Mouse (Mus musculus): Measurements from ENCODE around the gene Rorb. TPM values are rescaled to one million over a fixed set of nuclear protein-coding genes. Genes with fewer than 3 reads are reported as not detected.

Gene Rorb
- total and polyA plus RNA-seq, 3 experiments = not detected

DNA sequence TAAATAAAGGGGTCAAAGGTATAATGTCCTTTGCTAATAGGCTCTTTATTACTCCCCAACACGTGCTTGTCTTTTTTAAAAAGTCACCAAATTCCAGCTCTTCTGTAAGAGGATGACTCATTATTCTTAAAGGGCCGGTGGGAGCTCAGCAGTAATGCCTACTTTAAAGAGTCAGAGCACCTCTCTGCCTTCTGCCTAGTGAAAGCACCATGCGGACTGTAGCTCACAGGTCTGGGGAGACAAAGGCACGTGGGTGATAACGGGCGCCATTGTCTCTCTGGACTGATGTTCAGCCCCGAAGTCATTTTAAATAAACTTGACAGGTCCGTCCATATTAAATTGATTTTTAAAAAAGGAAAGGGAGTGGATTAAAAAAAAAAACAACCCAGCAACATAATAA, 33.1 kb downstream of the Rorb start:
- H3K79me2 ChIP-seq (replicated peaks; ENCODE audit: control insufficient read depth, extremely low read depth, insufficient read depth, poor library complexity, severe bottlenecking) = no peaks in the 10 kb centered on the region
- no peaks in the 10 kb centered on the region for H3K36me3 ChIP-seq (replicated peaks in 1 of 2; ENCODE audit: control insufficient read depth in 1 of 2, insufficient read depth in 1 of 2, low read length in 1 of 2)
- no peak for DNase-seq (ENCODE audit: extremely low read depth)
- in situ Hi-C loops (cut with MboI; ENCODE audit: low pct_ligation_motif_present, low pct_unique_long_range_greater_than_20kb, low sequenced_read_pairs) (no loop called here), dilution Hi-C loops (cut with MboI; ENCODE audit: extremely low pct_ligation_motif_present, extremely low pct_unique_long_range_greater_than_20kb, low sequenced_read_pairs) (no loop called here)
- H3K4me2 ChIP-seq (ENCODE audit: insufficient read depth, low read depth, poor library complexity, severe bottlenecking) = no peak overlapping the region
- H3K4me1 ChIP-seq (ENCODE audit: control insufficient read depth in 1 of 2, insufficient read depth in 2 of 2) = no peaks in the 10 kb centered on the region
- no peak overlapping the region for H3K27ac ChIP-seq (ENCODE audit: insufficient read depth, low read depth)
- no peaks in the 10 kb centered on the region for H3K9me3 ChIP-seq (replicated peaks; ENCODE audit: low read length)
- TF ChIP-seq NELFE (IDR thresholded peaks at IDR 0.05; ENCODE audit: low read depth, low read length) (no peak), PAX5 (IDR thresholded peaks at IDR 0.05; ENCODE audit: low read length) (no peak), ZNF384 (IDR thresholded peaks at IDR 0.05; ENCODE audit: low read depth, low read length) (no peak), CHD2 (IDR thresholded peaks at IDR 0.05; ENCODE audit: low read length) (no peak), MAX (IDR thresholded peaks at IDR 0.05; ENCODE audit: low read length) (no peak), USF2 (conservative IDR thresholded peaks at IDR 0.05; ENCODE audit: low read depth, low read length) (no peak), RAD21 (IDR thresholded peaks at IDR 0.05; ENCODE audit: low read depth, low read length) (no peak), KAT2A (IDR thresholded peaks at IDR 0.05; ENCODE audit: insufficient replicate concordance, low read length) (no peak), SIN3A (IDR thresholded peaks at IDR 0.05; ENCODE audit: low read length) (no peak), HCFC1 (IDR thresholded peaks at IDR 0.05; ENCODE audit: low read depth, low read length) (no peak), POLR2AphosphoS2 (IDR thresholded peaks at IDR 0.05; ENCODE audit: low read depth, low read length) (no peak), MAFK (IDR thresholded peaks at IDR 0.05; ENCODE audit: insufficient replicate concordance, low read length) (no peak), TCF12 (IDR thresholded peaks at IDR 0.05; ENCODE audit: low read depth, low read length) (no peak), RCOR1 (conservative IDR thresholded peaks at IDR 0.05; ENCODE audit: low read depth, low read length) (no peak)
- H3K4me3 ChIP-seq (replicated peaks in 1 of 3; ENCODE audit: low read depth in 2 of 3, low read length in 2 of 3, poor library complexity in 1 of 3) = no peak overlapping the region
- no peaks in the 10 kb centered on the region for H3K27me3 ChIP-seq (replicated peaks)
- no peak overlapping the region for H3K9ac ChIP-seq (ENCODE audit: insufficient read depth, low read depth)

DNA sequence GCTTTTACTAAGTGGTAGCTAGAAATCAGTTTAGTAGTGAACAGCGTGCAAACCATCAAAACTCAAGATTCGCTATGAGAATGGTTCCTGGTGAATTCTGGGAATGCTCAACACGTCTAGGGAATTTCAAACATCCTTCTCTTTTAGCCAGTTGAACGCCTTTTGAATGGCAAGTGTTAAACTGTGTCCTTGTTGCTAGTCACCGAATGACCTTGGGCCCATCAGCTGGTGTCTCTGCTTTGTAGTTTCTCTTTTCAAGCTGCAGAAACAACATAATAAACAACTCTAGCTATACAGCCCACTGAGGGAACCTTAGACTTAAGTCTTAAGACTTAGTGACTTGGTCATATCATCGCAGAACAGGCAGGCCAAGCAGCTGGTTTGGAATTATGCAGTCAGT, 36.2 kb downstream of the Rorb start:
- no peak overlapping the region for H3K4me3 ChIP-seq (replicated peaks in 1 of 3; ENCODE audit: low read depth in 2 of 3, low read length in 2 of 3, poor library complexity in 1 of 3)
- in situ Hi-C loops (cut with MboI; ENCODE audit: low pct_ligation_motif_present, low pct_unique_long_range_greater_than_20kb, low sequenced_read_pairs) = no loop called here
- no peak for DNase-seq (ENCODE audit: extremely low read depth)
- dilution Hi-C loops (cut with MboI; ENCODE audit: extremely low pct_ligation_motif_present, extremely low pct_unique_long_range_greater_than_20kb, low sequenced_read_pairs) = no loop called here
- no peak overlapping the region for H3K9ac ChIP-seq (ENCODE audit: insufficient read depth, low read depth)
- H3K79me2 ChIP-seq (replicated peaks; ENCODE audit: control insufficient read depth, extremely low read depth, insufficient read depth, poor library complexity, severe bottlenecking) = no peaks in the 10 kb centered on the region
- no peak overlapping the region for H3K27ac ChIP-seq (ENCODE audit: insufficient read depth, low read depth)
- no peaks in the 10 kb centered on the region for H3K36me3 ChIP-seq (replicated peaks in 1 of 2; ENCODE audit: control insufficient read depth in 1 of 2, insufficient read depth in 1 of 2, low read length in 1 of 2)
- no peaks in the 10 kb centered on the region for H3K9me3 ChIP-seq (replicated peaks; ENCODE audit: low read length)
- no peak overlapping the region for H3K4me2 ChIP-seq (ENCODE audit: insufficient read depth, low read depth, poor library complexity, severe bottlenecking)
- TF ChIP-seq KAT2A (IDR thresholded peaks at IDR 0.05; ENCODE audit: insufficient replicate concordance, low read length) = no peak
- no peak for TF ChIP-seq MYC (IDR thresholded peaks at IDR 0.05; ENCODE audit: low read depth, low read length)
- TF ChIP-seq TCF12 (IDR thresholded peaks at IDR 0.05; ENCODE audit: low read depth, low read length) = no peak
- no peak for TF ChIP-seq ZMIZ1 (IDR thresholded peaks at IDR 0.05; ENCODE audit: low read depth, low read length)
- TF ChIP-seq IRF4 (IDR thresholded peaks at IDR 0.05; ENCODE audit: low read depth, low read length) = no peak
- no peak for TF ChIP-seq NELFE (IDR thresholded peaks at IDR 0.05; ENCODE audit: low read depth, low read length)
- TF ChIP-seq POLR2A (IDR thresholded peaks at IDR 0.05; ENCODE audit: low read depth, low read length) = no peak
- no peak for TF ChIP-seq USF1 (IDR thresholded peaks at IDR 0.05; ENCODE audit: low read depth, low read length)
- no peak for TF ChIP-seq PAX5 (IDR thresholded peaks at IDR 0.05; ENCODE audit: low read length)
- TF ChIP-seq POLR2AphosphoS2 (IDR thresholded peaks at IDR 0.05; ENCODE audit: low read depth, low read length) = no peak
- H3K27me3 ChIP-seq (replicated peaks) = no peaks in the 10 kb centered on the region
- H3K4me1 ChIP-seq (ENCODE audit: control insufficient read depth in 1 of 2, insufficient read depth in 2 of 2) = no peaks in the 10 kb centered on the region

Data from CH12.LX (cell line).